Mouse (Mus musculus): ENCODE measurements around the gene Wdr37.

DNA sequence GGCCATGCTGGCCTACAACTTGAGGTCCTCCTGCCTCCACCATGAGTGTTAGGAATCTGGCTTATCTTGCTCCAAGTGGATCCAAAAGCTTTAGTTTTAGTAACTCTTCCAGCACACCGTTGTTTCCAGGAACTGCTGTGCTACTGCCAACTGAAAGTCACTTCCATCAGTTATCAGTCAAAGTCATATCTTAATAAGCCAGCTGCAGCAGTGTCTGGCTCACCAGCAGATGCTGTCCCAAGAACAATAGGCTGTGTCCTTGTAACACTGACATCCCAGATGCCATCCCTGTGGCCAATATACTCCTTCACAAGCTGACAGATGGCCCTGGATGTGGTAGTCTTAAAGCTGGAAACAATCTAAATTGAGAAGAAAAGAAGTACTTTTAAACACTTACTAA is 22.4 kb downstream of the Wdr37 start:
- TF ChIP-seq CTCF (conservative IDR thresholded peaks at IDR 0.05; ENCODE audit: low read length) (no peak), NANOG (IDR thresholded peaks at IDR 0.05; ENCODE audit: borderline replicate concordance, low read length) (no peak)

Measured in E14TG2a.4 (cell line).